ENCODE assay signal across 11 mouse cellular contexts in genomic region chr9:116639597-116640301, GRCm38 (mm10).
DNase-seq lines count a peak whose midpoint lies in the region; ATAC-seq and TF ChIP-seq lines count a peak whose summit lies in the region.
"Had no signal": no experiment of that assay in that cellular context is flagged by ENCODE, and none has a peak within 500 bp of the region (broad histone marks: within the 10 kb centered on the region; RNA-seq: fewer than 3 reads in every experiment).

No protein-coding gene starts in this region.

- ATAC-seq in kidney, embryonic 15.5 days (replicated peaks; ENCODE audit: low FRiP score): no peak

- H3K79me2 ChIP-seq in heart, adult 2 months (replicated peaks; ENCODE audit: control insufficient read depth, insufficient read depth, low read length): no peaks in the 10 kb centered on the region

- DNase-seq in kidney, postnatal 14 days: no peak
- DNase-seq in WW6 (ENCODE audit: low read depth, low spot score): peak; percentile 13
- peak; percentile 32 to 47 for DNase-seq in heart, adult 2 months
- DNase-seq in lung, postnatal 25 days (ENCODE audit: low spot score): peak; percentile 15
- DNase-seq in spleen, postnatal 14 days (ENCODE audit: low spot score in 2 of 2): no peak
- DNase-seq in cerebellum, adult 2 months: no peak
- DNase-seq in cerebellum, adult 18-20 months: no peak
- DNase-seq: cerebellum, postnatal 36 days; gastrocnemius, postnatal 25 days had no signal

- H3K4me3 ChIP-seq in kidney, embryonic 15.5 days (replicated peaks): no peak overlapping the region
- no peak overlapping the region for H3K4me3 ChIP-seq in heart, adult 2 months
- no peak overlapping the region for H3K4me3 ChIP-seq in cerebellum, adult 2 months (replicated peaks; ENCODE audit: insufficient read depth, low read depth, low read length)
- H3K4me3 ChIP-seq: liver, embryonic 15.5 days had no signal

- TF ChIP-seq POLR2A in heart, adult 2 months (IDR thresholded peaks at IDR 0.05; ENCODE audit: insufficient read depth, low read depth, low read length): no peak
- no peak for TF ChIP-seq POLR2A in cerebellum, adult 2 months (IDR thresholded peaks at IDR 0.05; ENCODE audit: borderline replicate concordance, insufficient read depth, low read length)

- no peak overlapping the region for H3K9ac ChIP-seq in kidney, embryonic 15.5 days
- no peak overlapping the region for H3K9ac ChIP-seq in heart, adult 2 months (ENCODE audit: low read depth, low read length)
- H3K9ac ChIP-seq: liver, embryonic 15.5 days had no signal

- H3K4me2 ChIP-seq in kidney, embryonic 15.5 days: no peak overlapping the region
- H3K4me2 ChIP-seq: liver, embryonic 15.5 days had no signal

- H3K27me3 ChIP-seq in kidney, embryonic 15.5 days: no peaks in the 10 kb centered on the region
- H3K27me3 ChIP-seq in heart, adult 2 months (ENCODE audit: control insufficient read depth, insufficient read depth, low read length): no peaks in the 10 kb centered on the region
- no peaks in the 10 kb centered on the region for H3K27me3 ChIP-seq in cerebellum, adult 2 months (ENCODE audit: control insufficient read depth, insufficient read depth, low read length)
- H3K27me3 ChIP-seq: liver, embryonic 15.5 days had no signal

- peak overlapping the region; percentile 70 for H3K27ac ChIP-seq in kidney, embryonic 15.5 days
- H3K27ac ChIP-seq in heart, adult 2 months: peak overlapping the region; percentile 69
- H3K27ac ChIP-seq in cerebellum, adult 2 months (ENCODE audit: insufficient read depth, low read length): no peak overlapping the region
- H3K27ac ChIP-seq: liver, embryonic 15.5 days had no signal

- TF ChIP-seq EP300 in heart, adult 2 months (IDR thresholded peaks at IDR 0.05; ENCODE audit: insufficient read depth, low read depth, low read length): no peak

- intact Hi-C loops in heart, adult 2 months (cut with DNase I): loop anchor here (5.0 kb wide), 1 partner anchor 38 kb away; no protein-coding TSS in a partner anchor

- 47% methylated on average over 8 of the region's 8 CpGs for WGBS in kidney, embryonic 15.5 days
- WGBS in heart, adult 2 months: 34% methylated on average over 8 of the region's 8 CpGs
- WGBS in cerebellum, adult 2 months: 84% methylated on average over 8 of the region's 8 CpGs

- H3K4me1 ChIP-seq in kidney, embryonic 15.5 days: peaks cover 8% of the 10 kb centered on the region
- peaks cover 3% of the 10 kb centered on the region; the same call in 1 of the 2 replicates for H3K4me1 ChIP-seq in heart, adult 2 months (ENCODE audit: control insufficient read depth, insufficient read depth, low read length)
- no peaks in the 10 kb centered on the region for H3K4me1 ChIP-seq in cerebellum, adult 2 months (ENCODE audit: control insufficient read depth, insufficient read depth, low read length)
- H3K4me1 ChIP-seq: liver, embryonic 15.5 days had no signal

- H3K36me3 ChIP-seq in kidney, embryonic 15.5 days: no peaks in the 10 kb centered on the region
- peaks cover 6% of the 10 kb centered on the region for H3K36me3 ChIP-seq in heart, adult 2 months (ENCODE audit: control insufficient read depth, insufficient read depth, low read length)
- H3K36me3 ChIP-seq: liver, embryonic 15.5 days had no signal

- no peak for TF ChIP-seq CTCF in heart, adult 2 months (IDR thresholded peaks at IDR 0.05)
- no peak for TF ChIP-seq CTCF in cerebellum, adult 2 months (IDR thresholded peaks at IDR 0.05; ENCODE audit: borderline replicate concordance, insufficient read depth, low read depth, low read length)

- no peaks in the 10 kb centered on the region for H3K9me3 ChIP-seq in kidney, embryonic 15.5 days (replicated peaks)
- H3K9me3 ChIP-seq: liver, embryonic 15.5 days had no signal

Comparison
In these comparisons a context has a peak if more than half of its experiments do, and no peak if none do; other contexts are left out.
1. DNase-seq: peak in WW6 (single experiment), heart, adult 2 months (2 of 2) and lung, postnatal 25 days (single experiment); none in kidney, postnatal 14 days (single experiment), spleen, postnatal 14 days (0 of 2), cerebellum, adult 2 months (0 of 2) and cerebellum, adult 18-20 months (0 of 2).